Mouse (Mus musculus): ENCODE results near the gene Emc8.
A peak's percentile ranks its signal among the peaks of the same experiment; 100 is the strongest.

The Emc8 gene

DNA sequence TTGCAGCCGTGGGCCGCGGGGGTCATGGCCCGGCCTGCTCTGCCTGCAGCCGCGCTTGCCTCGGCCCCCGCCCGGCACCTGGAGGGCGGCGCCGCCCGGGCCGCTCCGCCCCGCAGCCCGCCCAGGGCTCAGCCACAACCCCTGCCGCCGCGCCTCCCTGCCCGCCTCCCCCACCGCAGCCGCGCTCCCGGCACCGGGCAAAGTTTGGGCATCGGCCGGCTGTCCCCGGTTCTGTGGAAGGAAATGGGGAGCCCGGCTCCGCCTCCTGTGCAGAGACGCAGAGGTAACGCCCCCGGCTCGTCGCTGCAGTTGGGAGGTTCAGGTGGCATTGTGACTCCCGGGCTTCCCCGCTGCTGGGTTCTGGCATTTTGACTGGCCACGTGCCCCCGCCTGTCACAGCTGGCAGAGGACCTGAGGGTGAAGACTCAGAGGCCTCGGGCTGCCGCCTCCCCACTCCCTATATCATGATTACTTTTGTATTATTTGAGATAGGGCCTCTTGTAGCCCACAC is 34.0 kb downstream of the Emc8 start:
- DNase-seq: peak; percentile 68

DNA sequence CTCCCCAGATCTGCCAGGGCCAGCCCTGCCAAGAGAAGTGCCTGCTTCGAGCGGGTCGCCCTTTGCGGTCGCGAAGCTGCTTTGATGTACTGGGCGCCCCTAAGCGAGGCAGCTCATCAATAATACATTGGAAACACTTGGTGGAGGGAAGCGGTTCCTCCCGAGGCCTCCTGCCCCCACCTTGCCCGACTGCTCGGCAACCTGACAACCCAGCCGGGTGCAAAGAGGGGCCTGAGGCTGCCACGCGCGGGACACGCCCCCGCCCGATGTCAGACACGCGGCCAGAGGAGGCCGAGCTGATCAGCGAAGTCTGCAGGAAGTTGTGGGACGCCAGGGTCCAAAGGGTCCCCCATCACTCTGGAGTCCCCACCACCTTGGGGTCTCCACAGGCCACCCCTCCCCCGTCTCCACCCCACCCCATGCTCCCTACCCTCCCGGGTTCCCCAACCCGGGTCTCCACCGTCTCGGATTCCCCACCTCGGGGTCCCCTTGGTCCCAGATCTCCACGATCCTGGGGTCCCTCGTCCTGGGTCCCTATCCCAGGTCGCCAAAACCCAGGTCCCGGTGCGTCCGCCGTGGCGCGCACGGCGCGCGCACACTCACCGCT is 34.6 kb downstream of the Emc8 start:
- DNase-seq: no peak

DNA sequence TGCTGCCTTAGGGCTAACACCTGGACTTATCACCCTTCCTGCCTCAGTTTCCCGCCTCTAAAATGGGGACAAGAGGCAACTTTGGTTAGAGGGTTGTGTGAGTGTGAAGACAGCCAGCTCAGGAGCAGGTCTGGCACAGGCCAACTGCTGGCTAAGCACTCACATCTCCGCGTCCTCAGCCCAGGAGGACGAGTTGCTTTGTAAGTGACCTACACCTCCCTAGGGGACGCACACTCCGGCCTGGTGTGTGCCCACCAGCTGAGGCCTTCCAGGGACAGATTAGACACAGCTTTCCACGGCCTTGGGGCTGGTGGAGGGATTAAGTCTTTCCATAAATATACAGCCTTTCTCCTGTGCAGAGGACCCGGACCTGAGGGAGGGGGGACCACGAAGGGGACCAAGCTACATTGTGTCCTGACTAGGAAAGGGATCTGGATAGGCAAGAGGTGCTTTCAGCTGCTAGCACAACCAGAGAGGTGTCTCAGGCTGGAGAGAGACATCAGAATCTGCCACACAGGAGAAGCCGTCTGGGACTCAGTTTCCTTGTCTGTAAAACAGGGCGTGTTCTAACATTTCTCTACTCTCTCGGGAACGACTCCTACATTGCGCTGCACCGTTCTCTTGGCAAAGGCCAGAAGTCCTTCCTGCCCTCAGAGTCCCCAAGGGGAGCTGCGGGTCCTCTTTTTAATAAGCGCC is 35.3 kb downstream of the Emc8 start:
- no peak for DNase-seq

DNA sequence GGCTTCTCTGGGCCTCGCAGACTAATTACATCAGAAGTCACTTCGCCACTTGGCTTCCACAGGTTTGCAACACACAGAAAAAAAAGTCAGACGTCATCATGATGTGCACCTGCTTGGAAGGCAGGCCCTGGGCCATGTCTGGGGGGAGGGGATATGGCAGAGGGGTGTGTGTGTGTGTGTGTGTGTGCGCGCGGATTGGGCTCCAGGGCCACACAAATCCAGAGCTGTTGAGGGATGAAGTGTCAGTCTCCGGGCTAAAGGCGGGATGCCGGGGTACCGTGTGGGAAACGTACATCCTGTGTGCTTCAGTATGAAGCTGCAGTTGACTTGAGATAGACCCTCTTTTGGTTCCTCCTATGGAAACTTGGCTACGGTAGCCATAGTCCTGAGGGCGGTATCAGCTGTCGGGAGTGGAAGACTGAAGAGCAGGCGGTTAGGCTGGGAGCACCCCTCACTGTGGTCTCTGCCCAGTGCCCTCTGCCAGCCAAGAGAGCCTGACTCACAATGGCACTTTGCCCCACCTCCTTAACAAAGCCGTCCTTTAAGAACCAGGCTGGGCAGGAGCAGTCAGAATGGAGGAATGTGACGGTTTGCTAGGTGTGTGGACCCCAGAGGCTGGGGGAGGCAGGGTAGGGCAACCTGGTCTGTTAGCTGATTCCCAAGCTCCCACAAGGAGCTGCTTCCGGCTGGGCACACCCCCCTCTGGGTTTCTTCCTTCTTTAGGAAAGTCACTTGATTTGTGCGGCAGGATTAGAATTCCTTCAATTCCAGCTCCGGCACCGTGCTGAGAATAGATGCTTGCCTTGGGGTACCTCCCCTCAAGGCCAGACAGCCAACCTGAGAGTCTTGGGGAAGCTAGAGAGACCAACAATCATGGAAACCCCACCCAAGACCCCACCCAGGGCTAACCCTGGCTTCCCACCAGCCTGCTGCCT is 36.7 kb downstream of the Emc8 start:
- no peak for DNase-seq

DNA sequence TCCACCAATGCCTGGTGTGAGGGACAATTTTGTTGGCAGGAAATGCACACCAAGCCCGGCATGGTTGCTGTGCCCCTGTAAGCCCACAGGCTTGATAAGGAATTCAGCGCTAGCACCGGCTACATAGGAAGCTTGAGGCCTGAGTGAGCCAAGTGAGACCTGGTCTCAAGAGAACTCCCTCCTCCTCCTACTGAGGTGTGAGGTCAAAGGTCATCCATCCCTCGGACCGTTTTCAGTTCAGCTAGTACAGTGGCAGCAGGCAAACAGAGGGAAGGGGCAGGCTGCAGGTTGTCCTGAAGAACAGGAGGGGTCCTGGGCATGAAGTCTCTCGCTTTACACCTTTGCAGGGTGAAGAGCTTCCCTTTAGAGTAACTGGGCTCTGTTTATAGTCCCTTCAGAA is 37.5 kb downstream of the Emc8 start:
- DNase-seq: no peak

DNA sequence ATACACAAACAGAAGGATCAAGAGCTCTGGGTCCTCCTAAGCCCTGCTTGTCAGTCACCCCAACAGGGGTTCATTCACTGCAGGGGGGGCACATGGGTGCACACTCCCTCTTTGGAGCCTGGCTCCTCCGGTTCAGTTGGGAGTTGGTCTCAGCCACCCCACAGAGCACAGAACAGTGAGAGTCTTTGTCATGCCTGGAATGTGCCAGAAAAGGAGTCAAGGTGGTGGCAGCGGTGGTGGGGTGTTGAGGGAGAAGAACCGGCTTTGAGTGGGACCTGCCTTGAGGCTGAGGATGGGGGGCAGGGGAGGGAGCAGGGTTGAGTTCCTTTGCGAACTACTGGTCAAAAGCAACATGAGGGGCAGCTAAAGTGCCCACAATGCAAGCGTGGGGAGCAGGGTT is 38.3 kb downstream of the Emc8 start:
- DNase-seq: no peak

DNA sequence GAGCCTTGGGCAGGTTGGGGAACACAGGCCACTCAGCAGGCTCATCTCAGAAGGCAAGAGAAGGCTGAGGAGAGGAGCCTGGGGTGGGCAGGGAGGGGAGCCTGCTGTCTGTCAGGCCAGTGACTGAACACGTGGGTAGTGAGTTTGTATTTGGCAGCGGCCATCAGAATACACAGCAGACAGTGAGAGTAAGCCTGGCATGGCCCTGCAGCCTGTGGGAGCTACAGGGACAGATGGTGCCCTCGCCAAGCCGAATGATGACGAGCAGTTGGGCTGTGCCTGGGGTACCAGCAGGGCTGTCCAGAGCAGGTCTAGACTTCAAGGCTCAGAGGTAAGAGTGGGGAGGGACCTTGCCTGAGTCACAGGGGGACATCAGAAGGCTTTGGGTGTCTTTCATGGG is 41.1 kb downstream of the Emc8 start:
- no peak for DNase-seq

DNA sequence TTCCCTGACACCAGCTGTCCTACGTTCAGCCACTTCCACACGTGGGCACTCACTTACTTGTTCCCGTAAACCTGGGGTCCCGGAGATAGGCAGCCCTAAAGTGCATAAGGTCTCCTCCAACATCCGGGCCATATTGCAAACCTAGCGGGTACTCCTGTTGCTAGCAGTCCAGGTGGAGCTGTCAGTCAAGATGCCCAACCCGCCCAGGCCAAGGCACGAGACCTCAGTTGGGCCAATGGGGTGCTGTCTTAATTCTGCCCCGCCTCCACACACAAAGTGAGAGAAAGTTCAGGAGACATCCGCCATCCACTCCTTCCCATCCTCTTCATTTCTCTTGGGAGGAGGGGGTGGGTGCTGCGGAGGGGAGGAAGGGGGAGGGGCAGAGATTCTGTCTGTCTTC is 41.9 kb downstream of the Emc8 start:
- DNase-seq: no peak

DNA sequence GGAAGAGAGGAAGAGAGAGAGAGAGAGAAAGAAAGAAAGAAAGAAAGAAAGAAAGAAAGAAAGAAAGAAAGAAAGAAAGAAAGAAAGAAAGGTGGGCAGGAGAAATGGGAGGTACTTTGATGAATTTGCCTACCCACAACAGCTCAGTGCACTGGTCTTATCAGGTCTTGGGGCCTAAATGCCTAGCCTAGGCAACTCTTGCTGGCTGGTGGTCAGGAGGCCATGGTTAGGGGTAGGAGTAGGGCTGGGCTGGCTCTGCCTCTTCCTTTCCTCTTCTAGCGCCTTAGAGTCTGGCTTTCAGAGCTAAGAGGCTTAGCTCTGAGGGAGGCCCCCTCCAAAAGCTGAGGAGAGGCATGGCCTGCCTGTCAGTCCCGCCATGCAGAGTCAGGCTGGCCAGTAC is 44.8 kb downstream of the Emc8 start:
- DNase-seq: no peak

DNA sequence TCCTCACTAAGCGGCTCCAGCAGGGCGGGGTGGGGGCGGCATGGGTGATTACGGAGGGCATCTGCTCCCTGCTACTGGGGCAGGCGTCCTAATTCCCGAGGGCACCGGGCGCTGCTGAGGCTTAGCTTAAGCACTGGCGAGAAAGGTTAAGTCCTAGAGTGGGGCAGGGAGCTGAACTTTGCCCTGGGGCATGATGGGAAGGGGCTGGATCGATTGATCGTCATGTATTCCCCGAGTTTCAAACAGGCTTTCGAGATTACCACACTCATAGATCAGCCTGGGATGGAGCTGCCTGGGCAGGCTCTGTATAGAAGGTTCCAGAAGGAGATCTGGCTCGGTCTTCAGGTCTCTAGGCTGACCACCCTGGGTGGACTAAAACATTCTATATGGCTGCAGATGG is 46.2 kb downstream of the Emc8 start:
- DNase-seq: no peak

DNA sequence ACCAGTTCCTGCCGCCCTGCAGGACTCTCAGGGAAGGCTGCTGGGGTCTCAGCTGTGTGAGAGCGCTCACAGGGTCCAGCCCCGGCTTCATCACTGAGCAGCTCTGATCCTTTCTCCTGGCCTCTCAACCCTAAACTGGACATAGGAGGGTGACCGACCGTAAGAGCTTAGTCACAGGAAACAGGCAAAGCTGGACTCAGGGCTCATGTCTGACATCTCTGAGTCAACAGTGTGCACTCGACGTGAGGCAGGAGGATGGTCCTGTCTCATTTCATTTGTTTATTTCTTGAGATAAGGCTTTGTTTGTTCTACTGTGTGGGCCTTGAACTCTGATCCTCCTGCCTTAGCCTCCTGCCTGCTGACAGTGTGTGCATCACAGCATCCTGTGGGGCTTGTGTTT is 47.9 kb downstream of the Emc8 start:
- DNase-seq: no peak

DNA sequence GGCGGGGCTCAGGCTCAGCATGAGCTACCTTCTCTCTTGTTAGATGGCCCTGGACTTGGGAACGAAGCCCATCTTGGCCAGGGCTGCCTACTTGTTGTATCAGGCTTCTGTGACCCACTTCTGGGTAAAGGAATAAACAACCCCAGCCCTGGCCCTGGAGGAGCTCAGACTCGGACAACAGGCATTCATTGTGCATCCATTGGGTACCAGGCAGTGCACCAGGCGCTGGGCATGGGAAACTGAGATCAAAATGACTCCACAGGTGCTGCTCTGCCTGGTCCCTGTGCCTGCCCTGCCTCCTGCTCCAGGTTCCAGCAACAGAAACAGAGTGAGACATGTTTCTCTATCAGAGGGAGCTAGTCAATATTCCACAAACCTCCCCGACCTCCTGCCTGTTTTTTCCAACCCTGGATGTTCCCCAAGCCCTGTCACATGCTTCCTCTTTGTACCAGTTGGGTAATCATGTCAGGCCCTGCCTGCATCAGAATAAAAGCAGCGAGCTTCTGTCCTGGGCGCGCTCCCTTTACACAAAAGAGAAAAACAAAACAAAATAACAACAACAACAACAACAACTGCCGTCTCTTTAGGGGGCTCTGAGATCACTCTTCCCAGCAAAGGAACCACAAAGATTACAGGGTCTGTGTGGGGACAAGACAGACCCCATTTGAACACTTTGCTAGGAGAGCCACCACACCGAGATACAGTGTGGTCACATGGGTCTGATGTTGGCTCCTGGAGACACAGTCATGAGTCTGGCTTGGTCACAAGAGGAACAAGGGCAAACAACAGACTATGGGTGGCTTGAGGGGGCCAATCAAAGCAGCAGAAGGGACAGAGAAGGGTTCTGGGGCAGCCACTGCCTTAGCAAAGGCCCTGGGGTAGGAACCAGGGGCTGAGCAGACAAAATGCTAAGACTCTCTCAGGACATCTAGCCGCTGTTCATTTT is 48.9 kb downstream of the Emc8 start:
- DNase-seq: peak; percentile 62

DNA sequence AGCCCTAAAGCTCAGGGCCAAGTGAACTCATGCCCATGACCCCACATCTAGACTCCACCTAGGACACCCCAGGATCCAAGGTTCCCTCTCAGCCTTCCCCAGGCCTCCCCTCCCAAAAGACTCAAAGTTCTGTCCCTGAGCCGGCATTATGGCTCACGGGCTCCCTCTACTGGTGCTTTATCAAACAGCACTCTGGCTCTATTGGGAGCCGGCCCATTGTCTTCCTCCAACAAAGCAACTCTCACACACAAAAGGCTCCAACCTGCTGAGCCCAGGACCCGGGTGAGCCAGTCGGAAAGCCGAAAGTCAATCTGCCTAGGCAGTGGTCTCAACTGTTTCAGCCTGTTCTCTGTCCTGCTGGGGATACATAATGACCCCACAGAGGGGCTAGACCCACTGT is 50.3 kb downstream of the Emc8 start:
- DNase-seq: peak; percentile 81

DNA sequence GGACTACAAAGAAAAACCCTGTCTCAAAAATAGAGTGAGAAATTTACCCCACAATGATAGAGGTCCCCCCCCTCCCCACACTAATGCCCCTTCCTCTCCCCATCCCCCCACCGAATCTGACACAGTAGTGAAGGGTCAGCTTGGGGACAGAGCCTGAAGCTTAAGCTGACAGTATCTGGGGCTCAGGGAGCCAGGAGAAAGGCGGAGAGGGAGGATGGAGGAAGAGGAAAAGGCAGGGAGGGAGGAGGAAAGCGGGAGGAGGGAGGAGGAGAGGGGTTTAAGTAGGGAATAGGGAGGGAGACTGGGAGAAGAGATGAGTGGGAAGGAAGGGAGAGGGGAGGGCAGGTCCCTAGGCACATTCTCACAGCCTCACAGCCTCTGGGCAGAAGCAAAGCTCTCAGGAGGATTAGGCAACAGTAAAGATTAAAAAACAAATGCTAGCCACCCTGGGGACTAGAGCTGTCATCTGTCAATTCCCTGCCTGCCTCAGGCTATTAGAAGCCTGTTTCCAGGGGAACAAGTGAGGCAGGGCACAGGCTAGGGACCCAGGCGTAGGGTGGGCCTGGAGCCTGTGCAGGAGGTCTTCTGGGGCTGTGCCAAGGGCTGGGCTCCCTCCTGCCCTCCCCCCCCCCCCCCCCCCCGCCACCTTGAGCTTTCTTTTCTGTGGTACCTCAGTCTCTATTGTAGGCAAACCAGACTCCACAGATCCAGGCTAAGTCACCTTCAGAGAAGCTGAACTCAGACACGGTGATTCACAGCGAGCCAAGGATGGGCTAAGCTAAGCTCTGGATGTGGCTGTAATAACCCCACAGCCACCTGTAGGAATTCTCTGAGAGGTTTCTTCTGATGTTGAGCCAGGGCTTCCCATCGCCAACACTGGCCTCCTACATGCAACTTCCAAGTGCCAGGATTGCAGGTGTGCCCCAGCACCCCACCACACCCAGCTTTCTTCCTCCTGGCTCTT is 51.4 kb downstream of the Emc8 start:
- DNase-seq: no peak

DNA sequence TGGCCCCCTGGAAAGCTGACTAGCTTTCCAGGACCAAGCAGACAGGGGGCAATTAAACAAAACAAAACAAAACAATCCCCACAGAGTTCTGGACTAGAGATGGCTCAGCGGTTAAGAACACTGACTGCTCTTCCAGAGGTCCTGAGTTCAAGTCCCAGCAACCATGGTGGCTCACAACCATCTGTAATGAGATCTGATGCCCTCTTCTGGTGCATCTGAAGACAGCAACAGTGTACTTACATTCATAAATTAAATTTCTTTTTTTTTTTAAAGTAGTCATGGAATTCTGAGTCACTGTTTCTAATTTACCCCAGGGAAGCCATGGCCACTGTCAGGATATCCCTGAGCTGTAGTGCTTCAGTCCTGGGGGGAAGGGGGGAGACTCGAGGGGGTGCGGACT is 53.9 kb downstream of the Emc8 start:
- no peak for DNase-seq

DNA sequence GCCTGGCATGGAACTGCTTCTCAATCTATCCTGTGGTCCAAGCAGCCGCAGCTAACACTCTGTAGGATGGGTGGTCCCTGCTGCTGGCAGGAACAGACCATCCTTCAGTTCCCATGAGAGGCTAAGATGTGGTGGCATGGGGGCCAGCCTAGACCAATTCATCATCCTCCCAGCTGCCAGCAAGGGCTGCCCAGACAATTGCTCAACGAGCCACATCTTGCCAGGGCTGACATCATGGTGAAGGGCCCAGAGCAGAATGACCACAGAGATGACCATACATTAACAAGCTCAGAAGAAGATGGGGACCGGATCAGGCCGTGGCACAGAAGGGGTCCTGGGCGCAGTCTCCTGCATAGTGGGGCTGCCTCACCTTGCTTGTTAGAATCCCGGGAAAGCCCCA is 57.5 kb downstream of the Emc8 start:
- no peak for DNase-seq

DNA sequence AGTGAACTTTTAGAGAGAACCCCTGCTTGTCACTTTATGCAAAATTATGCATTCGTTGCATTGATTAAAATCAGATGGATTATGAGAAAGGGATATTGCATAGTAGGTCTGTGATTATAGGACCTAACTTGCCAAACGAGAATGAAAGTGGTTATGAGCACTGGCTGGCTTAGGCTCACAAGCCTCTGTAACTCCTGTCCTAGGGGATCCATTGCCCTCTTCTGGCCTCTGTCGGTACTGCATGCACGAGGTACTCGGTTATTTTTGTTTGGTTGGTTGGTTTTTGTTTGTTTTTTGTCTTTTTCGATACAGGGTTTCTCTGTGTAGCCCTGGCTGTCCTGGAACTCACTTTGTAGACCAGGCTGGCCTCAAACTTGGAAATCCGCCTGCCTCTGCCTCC is 60.5 kb downstream of the Emc8 start:
- DNase-seq: peak; percentile 89

DNA sequence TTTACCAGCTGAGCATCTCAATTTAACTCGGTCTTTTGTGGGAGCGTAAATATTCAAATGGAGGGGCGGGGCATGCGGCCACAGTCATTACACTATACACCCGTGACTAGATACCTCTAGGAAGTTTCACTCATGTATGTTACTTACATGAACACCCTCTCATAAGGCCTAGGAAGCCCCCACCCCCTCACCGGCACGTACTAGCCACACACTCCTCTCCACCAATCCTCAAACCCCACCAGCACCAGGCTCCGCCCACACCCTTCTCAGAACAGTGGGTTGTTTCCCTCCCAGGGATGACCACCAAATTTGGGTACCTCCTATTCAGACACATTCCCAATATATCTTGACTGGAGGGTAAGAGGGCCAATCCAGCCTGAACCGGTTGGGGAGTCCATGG is 60.9 kb downstream of the Emc8 start:
- DNase-seq: no peak

Data from lung, postnatal 36 days (tissue).